Mouse (Mus musculus): ENCODE measurements around the gene Crk. TPM values are rescaled to one million over a fixed set of nuclear protein-coding genes. Genes with fewer than 3 reads are reported as not detected.

Crk gene
- polyA plus RNA-seq, 1 experiment from 2014 or later, result 83.8 TPM

DNA sequence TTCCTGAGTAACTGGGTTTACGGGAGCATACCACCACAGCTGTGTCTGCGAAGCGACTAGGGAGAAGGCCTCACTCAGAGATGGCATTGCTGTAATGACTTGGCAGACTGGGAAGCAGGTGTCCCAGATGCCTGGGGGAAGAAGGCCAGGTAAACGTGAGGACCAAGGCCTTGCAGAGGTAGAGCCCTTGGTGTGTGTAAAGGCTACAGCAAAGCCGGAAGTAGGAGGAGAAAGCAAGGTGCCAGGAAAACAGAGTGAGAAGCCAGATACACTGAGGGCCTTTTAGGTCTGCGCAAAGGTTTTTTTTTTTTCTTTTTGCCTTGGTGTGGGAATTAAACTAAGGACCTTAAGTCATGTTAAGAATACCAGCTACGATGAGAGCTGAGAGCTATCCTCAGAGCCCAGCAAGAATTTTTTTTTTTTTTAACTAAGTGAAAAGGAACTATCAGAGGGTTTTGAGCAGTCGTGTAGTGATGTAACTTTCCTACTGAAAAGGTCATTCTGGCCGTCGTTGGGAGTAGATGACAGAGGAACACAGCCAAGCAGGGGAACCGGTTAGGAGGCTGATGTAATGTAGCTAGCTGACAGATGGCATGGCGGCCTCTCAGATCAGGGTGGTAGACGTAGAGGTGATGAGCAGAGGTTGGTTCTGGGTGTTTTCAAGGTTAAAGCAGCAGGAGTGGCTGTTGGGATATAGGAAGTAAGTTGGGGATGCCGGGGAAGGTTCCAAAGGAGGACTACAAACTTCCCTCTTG, 19.9 kb upstream of the Crk start:
- Histone ChIP-seq H3K9ac (replicated peaks; ENCODE audit: low read depth) (no peak overlapping the region), H3K27me3 (replicated peaks; ENCODE audit: insufficient read depth, low read length) (no peaks in the 10 kb centered on the region), H3K36me3 (ENCODE audit: insufficient read depth, low read length) (peaks cover 34% of the 10 kb centered on the region), H3K9me3 (ENCODE audit: low read length) (no peaks in the 10 kb centered on the region), H3K27ac (ENCODE audit: low read length) (no peak overlapping the region), H3K4me2 (replicated peaks; ENCODE audit: low read depth, low read length) (no peak overlapping the region), H3K4me1 (ENCODE audit: insufficient read depth, low read depth, low read length) (peaks cover 17% of the 10 kb centered on the region), H3K4me3 (ENCODE audit: low read depth, low read length) (no peak overlapping the region)
- TF ChIP-seq CTCF (IDR thresholded peaks at IDR 0.05) (no peak), EP300 (IDR thresholded peaks at IDR 0.05) (no peak)
- DNase-seq (ENCODE audit: low spot score) (peak; percentile 40), ATAC-seq (no peak)
- WGBS, result 65% methylated on average over 14 of the region's 14 CpGs

DNA sequence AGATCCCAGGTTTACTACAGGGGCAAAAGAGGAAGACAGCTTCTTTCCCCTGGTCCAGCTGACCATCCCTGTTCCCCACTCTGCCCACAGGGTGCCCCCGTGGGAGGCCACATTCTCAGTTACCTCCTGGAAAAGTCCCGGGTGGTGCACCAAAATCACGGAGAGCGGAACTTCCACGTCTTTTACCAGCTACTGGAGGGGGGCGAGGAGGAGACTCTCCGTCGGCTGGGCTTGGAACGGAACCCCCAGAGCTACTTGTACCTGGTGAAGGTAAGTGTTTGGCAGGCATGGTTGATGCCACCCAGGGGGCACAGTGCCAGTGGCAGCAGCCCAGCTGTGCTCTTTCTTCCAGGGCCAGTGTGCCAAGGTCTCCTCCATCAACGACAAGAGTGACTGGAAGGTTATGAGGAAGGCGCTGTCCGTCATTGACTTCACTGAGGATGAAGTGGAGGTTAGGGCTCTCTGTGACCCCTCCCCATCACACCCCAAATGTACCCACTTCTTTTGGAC, 18.9 kb upstream of the Crk start:
- no peak for ATAC-seq
- peaks cover 8% of the 10 kb centered on the region for H3K4me1 ChIP-seq (ENCODE audit: insufficient read depth, low read depth, low read length)
- no peak overlapping the region for H3K27ac ChIP-seq (ENCODE audit: low read length)
- WGBS, result 92% methylated on average over 12 of the region's 12 CpGs
- no peak overlapping the region for H3K4me2 ChIP-seq (replicated peaks; ENCODE audit: low read depth, low read length)
- H3K4me3 ChIP-seq (ENCODE audit: low read depth, low read length), result no peak overlapping the region
- no peak for TF ChIP-seq EP300 (IDR thresholded peaks at IDR 0.05)
- no peak for TF ChIP-seq CTCF (IDR thresholded peaks at IDR 0.05)
- H3K9me3 ChIP-seq (ENCODE audit: low read length), result no peaks in the 10 kb centered on the region
- peaks cover 36% of the 10 kb centered on the region for H3K36me3 ChIP-seq (ENCODE audit: insufficient read depth, low read length)
- no peaks in the 10 kb centered on the region for H3K27me3 ChIP-seq (replicated peaks; ENCODE audit: insufficient read depth, low read length)
- no peak overlapping the region for H3K9ac ChIP-seq (replicated peaks; ENCODE audit: low read depth)
- DNase-seq (ENCODE audit: low spot score), result no peak

- Histone ChIP-seq H3K9me3 (ENCODE audit: low read length) (no peaks in the 10 kb centered on the region), H3K4me1 (ENCODE audit: insufficient read depth, low read depth, low read length) (peaks cover 6% of the 10 kb centered on the region), H3K36me3 (ENCODE audit: insufficient read depth, low read length) (peaks cover 47% of the 10 kb centered on the region), H3K9ac (replicated peaks; ENCODE audit: low read depth) (no peak overlapping the region), H3K4me3 (ENCODE audit: low read depth, low read length) (no peak overlapping the region), H3K27ac (ENCODE audit: low read length) (no peak overlapping the region), H3K4me2 (replicated peaks; ENCODE audit: low read depth, low read length) (no peak overlapping the region), H3K27me3 (replicated peaks; ENCODE audit: insufficient read depth, low read length) (no peaks in the 10 kb centered on the region)
- TF ChIP-seq EP300 (IDR thresholded peaks at IDR 0.05) (no peak), CTCF (IDR thresholded peaks at IDR 0.05) (no peak)
- ATAC-seq (no peak), DNase-seq (ENCODE audit: low spot score) (no peak)
- WGBS, result 89% methylated on average over 21 of the region's 21 CpGs
These were observed 17.9 kb upstream of the Crk start for GRCm38 (mm10) chr11:75660941-75661800.

DNA sequence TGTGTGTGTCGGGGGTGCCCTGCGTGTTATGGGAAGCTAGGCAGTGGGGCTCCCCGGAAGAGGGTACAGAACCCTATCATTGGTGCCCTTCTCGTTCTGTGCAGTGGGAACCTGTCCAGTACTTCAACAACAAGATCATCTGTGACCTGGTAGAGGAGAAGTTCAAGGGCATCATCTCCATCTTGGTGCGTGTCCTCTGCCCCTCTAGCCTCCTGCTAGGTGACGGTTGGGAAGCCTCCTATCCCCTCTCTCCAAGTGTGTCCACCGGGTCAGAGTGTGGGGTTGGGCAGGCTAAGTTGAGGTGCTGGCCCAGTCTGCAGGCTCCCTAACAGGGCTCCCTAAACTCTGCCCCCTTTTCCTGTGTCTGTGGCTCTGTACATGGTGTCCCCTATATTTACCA, 16.9 kb upstream of the Crk start:
- TF ChIP-seq EP300 (IDR thresholded peaks at IDR 0.05) (no peak), CTCF (IDR thresholded peaks at IDR 0.05) (no peak)
- Histone ChIP-seq H3K9ac (replicated peaks; ENCODE audit: low read depth) (no peak overlapping the region), H3K36me3 (ENCODE audit: insufficient read depth, low read length) (peaks cover 55% of the 10 kb centered on the region), H3K4me1 (ENCODE audit: insufficient read depth, low read depth, low read length) (peaks cover 3% of the 10 kb centered on the region), H3K9me3 (ENCODE audit: low read length) (no peaks in the 10 kb centered on the region), H3K27me3 (replicated peaks; ENCODE audit: insufficient read depth, low read length) (no peaks in the 10 kb centered on the region), H3K4me2 (replicated peaks; ENCODE audit: low read depth, low read length) (no peak overlapping the region), H3K27ac (ENCODE audit: low read length) (no peak overlapping the region), H3K4me3 (ENCODE audit: low read depth, low read length) (no peak overlapping the region)
- DNase-seq (ENCODE audit: low spot score) (no peak), ATAC-seq (no peak)
- WGBS, result 87% methylated on average over 7 of the region's 7 CpGs

DNA sequence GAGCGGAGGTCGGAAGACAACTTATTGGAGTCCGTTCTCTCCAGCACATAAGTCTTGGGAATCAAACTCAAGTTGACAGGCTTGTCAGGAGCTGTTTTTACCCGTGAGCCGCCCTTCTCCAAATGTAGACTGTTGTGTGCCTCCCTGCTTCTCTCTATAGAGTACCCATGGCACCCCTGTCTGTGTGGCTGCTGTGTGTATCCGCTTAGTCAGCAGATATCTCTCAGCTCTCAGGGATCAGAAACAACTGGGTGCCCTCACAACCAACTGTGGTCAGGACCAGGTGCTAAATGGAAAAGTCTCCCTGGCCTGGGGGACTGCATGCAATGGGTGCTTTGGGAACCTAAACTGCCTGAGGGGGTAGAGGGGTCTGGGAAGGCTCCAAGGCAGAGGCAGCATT, 12.8 kb upstream of the Crk start:
- Histone ChIP-seq H3K9ac (replicated peaks; ENCODE audit: low read depth) (no peak overlapping the region), H3K36me3 (ENCODE audit: insufficient read depth, low read length) (peaks cover 74% of the 10 kb centered on the region), H3K4me2 (replicated peaks; ENCODE audit: low read depth, low read length) (no peak overlapping the region), H3K4me1 (ENCODE audit: insufficient read depth, low read depth, low read length) (no peaks in the 10 kb centered on the region), H3K27ac (ENCODE audit: low read length) (no peak overlapping the region), H3K4me3 (ENCODE audit: low read depth, low read length) (no peak overlapping the region), H3K27me3 (replicated peaks; ENCODE audit: insufficient read depth, low read length) (no peaks in the 10 kb centered on the region), H3K9me3 (ENCODE audit: low read length) (no peaks in the 10 kb centered on the region)
- TF ChIP-seq CTCF (IDR thresholded peaks at IDR 0.05), result no peak
- TF ChIP-seq EP300 (IDR thresholded peaks at IDR 0.05), result no peak
- DNase-seq (ENCODE audit: low spot score) (no peak), ATAC-seq (no peak)
- 92% methylated on average over 6 of the region's 6 CpGs for WGBS

GRCm38 (mm10) chr11:75668621-75669020, 10.4 kb upstream of the Crk start:
- no peak overlapping the region for H3K4me3 ChIP-seq (ENCODE audit: low read depth, low read length)
- no peak overlapping the region for H3K27ac ChIP-seq (ENCODE audit: low read length)
- TF ChIP-seq EP300 (IDR thresholded peaks at IDR 0.05), result no peak
- no peak for TF ChIP-seq CTCF (IDR thresholded peaks at IDR 0.05)
- H3K9ac ChIP-seq (replicated peaks; ENCODE audit: low read depth), result no peak overlapping the region
- H3K4me1 ChIP-seq (ENCODE audit: insufficient read depth, low read depth, low read length), result no peaks in the 10 kb centered on the region
- H3K36me3 ChIP-seq (ENCODE audit: insufficient read depth, low read length), result peaks cover 80% of the 10 kb centered on the region
- 84% methylated on average over 3 of the region's 3 CpGs for WGBS
- no peaks in the 10 kb centered on the region for H3K27me3 ChIP-seq (replicated peaks; ENCODE audit: insufficient read depth, low read length)
- no peak overlapping the region for H3K4me2 ChIP-seq (replicated peaks; ENCODE audit: low read depth, low read length)
- no peaks in the 10 kb centered on the region for H3K9me3 ChIP-seq (ENCODE audit: low read length)
- DNase-seq (ENCODE audit: low spot score) (no peak), ATAC-seq (no peak)
